Mouse (Mus musculus) neural tube, embryonic 10.5 days (tissue): ENCODE measurements around the gene Adra1b.

Source experiments
- DNase-seq: peaks from one replicate; pipeline ENCODE4 v3.0.0-alpha.2; 2017; ENCODE audit warnings: low spot score; ENCODE audit errors: extremely low spot score

Gene Adra1b

DNA sequence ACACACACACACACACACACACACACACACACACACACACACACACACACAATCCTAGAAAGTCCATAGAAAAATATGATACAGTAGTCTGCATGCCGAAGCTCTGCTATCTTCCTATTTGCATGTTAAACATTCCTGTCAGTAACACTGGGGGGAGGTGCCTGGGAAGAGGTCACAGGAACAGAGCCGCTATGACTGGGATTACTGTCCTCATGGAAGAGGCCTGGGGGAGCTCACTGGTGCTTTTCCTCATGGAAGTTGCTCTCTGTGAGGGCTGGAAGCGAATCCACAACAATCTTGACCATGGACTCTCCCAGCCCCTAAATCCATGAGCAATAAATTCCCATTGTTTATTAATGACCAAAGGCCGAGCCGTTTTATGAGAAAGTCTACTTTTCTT, 77.7 kb downstream of the Adra1b start:
- no peak for DNase-seq

DNA sequence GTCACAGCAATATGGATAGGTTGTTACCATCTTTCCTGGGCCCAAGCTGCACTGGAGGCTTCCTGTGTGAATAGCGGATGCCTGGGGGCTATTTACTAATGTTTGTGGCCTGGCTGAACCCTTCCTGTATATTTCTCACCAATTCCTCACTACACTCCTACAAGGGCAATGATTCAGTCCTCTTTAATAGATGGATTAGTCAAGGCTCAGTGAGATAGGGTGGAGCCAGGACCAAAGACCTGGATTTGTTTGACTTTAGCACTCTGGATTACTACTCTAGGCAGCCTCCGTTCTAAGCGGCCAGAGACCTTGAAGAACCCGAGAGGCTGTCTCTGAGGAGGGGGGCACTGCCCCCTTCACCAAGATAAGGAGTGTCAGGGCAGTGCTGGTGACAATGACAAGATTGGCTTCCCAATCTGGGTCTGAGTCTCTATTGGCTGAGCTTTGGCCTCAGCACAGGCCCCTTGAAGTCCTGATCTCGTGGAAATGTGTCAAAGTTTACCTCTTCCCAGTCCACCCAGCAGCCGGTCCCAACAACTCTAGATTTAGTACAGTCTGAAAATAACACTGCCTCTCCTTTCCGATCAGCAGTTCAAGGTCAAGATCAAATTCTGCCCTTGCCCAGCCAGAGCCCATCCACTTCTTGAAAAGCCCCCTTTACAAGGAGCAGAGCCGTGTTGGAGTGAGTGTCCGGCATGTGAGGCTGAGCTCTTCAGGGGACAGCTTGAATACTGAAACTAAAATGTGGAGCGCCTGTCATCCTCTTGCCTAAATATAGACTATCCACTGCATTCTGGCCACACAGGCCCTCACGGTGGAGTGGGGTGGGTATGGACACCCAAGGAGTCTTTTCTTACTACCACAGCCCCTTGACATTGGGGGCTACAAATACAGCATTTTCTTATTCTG, 80.2 kb downstream of the Adra1b start:
- DNase-seq: no peak

DNA sequence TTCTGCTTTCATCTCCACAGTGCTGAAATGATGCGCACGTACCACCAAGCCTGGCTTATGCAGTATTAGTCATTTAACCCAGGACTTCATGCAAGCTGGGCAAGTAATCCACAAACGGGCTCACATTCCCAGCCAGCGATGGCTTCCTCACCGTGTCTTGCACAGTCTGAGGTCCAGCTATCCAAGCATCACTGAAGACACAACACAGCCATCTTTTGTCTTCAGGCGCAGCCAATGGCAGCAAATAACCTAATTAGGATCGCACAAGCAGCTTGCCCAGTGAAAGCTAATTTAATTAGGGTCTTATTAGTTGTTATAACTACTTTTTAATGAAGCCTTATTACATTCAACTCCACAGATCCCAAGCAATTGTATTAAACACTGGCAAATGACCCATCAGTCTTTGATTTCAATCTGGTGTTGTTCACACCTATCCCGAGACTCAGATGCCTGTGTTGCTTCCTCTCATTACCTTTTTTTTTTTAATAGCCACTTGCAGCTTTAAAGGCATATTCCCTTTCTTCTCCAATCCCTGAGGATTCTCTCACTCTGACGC, 83.6 kb downstream of the Adra1b start:
- DNase-seq: no peak

DNA sequence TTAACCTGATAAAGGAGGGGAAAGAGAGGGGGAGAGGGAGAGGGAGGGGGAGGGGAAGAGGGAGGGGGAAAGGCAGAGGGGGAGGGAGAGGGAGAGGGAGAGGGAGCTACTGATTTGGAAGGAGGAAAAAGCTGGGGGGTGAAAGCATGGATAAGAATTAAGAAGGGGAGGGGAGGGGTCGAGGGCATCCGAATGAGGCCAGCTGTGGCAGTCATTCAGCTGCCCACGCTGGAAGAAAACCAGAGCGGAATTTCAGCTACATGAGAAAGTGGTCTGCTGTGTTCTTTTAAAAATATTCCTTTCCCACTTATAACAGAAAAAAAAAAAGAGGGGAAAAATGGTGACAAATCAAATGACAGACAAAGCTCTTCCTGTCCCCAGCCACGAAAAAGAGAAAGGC, 88.5 kb downstream of the Adra1b start:
- DNase-seq: no peak

DNA sequence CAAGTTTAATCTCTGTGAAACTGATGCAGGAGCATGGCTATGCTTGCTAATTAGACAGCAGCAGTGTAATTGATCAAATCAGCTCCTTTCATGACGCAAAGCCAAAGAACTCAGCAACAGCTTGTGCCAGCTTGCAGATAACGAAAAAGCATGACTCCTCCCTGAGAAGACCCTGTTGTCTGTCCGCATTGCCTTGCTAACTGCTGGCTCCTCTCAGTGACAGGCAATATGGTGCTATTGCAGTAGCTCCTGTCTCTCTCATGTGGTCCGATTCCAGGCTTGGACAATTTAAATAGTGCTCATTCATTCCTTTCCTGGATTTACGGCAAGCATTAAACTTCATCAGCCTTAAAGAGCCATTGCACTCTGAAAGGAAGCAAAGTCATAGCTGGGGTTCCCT, 93.3 kb downstream of the Adra1b start:
- no peak for DNase-seq

DNA sequence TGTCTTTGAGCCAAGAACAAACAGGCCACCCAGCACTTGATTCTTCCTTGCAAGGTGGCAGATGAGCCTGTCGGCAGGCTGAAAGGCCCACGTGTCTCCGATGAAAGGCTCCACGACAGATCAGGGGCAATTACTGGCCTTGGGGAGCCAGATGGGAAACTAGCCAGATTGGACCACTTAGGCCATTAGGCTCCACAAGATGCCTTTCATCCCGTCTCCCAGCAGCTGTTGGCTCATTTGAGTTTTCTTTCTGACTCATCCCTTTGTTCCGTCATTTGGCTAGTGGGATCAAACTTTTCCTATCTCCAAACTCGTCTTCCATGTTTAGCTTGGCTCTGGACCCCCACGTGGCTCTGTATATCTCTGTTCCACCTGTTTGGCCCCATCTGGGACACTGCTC, 105.0 kb downstream of the Adra1b start:
- no peak for DNase-seq

DNA sequence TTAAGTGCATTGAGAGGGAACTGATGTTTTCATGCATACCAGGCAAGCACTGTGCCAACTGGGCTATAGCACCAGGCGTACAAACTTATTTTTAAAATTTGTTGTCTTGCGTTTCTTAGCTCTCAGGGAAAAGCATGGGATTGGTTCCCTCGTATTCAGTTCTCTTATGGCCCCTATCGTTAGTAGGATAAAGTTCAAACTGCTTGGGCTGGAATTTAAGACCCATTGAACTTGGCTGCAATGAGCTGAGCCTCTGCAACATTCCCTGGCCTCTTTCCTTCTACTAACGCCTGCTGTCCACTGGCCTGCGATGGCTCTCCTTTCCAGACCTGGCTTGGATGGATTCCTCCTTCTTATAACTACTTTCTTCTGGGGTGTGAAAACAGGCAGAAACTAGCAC, 110.6 kb downstream of the Adra1b start:
- no peak for DNase-seq

DNA sequence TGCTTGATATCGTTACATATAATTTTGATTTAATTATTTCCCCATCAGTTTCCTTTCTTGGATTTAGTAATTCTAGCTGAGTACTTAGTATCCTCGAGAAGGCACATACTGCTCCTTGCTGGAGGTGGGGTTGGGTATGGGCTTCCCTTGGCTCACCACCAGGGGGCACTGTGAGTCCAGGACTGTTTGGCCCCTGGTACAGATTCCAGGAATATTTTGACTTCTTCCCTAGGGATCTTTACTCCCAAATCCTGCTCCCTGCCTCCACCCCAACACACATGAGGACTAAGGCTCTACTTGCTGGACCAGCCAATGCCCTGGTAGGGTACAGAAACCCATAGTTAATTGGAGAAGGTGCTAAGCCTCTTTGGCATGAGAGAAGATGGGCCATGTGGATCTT, 117.2 kb downstream of the Adra1b start:
- DNase-seq: peak; percentile 77

DNA sequence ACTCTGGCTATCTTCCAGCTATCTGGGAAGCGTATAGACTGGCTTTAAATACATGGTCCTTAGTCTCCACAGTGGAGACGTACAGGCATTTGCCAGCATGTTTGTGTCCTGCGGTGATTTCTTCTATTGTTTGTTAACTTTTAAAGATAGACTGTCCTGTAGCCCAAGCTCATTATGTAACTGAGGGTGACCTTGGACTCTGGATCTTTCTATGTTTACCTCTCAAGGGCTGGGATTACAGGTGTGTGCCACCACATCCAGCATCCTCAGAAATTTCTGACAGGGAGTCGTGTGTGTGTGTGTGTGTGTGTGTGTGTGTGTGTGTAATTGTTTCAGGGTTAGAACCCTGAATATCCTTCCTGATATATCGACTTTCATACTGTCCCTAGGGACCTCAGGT, 117.9 kb downstream of the Adra1b start:
- DNase-seq: no peak

DNA sequence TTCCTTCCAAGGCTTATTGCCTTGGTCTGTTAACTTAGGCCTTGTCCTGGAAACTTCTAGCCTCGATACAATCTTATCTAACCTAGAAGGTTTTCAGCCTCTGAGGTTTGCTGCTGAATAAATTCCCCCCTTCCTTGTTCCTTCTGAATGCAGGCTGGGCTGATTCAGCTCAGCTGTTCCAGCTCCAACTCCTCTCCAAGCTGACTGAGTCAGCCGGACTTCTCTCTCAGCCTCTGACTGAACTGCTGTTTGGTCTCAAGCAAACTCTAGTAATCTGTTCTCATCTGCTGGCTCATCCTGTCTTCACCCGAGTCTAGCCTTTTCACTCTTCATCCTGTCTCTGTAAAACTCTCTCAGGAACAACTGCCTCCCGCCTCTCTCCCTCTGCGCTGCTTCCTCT, 121.5 kb downstream of the Adra1b start:
- no peak for DNase-seq

DNA sequence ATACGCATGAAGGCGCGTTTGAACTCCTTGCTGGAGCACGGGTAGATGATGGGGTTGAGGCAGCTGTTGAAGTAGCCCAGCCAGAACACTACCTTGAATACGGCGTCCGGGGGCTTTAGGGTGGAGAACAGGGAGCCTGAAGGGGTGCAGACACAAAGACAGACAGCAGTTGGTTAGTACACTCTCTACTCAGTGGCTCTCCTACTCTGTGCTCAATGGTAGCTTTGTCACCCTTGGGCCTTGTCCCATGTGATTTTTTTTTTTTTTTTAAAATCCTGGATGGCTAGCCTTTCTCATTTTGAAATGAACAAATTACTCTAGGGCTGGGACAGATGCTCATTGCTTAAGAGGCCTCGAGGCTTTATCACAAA, 124.7 kb downstream of the Adra1b start:
- no peak for DNase-seq

DNA sequence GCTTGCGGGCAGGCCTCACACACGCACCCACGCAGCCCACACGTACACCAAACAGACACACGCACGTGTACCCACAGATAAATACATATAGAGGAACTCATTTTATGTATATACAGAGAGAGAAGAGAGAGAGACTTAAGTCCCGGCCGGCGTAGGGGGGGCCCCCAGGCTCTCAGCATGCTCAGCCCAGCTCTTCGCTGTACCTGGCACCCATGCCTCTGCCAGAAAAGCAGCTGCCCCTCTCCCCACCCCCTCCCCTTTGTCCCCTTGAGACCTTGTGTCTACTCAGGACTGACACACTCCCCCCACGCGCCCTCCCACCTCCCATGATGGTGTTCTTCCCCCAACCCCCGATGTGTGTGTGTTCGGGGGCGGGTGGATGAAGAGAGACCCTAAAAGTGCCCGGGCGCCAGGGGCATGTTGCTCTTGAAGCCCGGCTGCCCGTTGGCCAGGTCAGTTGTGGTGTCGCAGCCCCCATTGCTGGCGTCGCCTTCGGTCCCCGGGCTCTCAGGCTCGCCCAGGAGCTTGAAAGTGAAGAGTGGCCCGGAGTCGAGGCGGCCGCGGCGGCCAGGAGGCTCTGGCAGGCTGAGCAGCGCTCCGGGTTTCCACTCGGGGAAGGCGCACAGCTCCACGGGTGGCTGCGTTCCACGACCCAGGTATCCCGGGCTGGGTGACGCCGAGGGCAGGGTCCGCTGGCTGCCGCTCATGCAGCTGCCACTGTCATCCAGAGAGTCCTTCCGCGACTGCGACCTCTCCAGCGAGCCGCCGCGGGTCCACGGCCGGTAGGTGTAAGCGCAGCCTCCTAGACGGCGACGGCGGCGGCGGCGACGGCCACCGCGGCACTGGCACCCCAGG, 125.3 kb downstream of the Adra1b start:
- peak; percentile 67 for DNase-seq

DNA sequence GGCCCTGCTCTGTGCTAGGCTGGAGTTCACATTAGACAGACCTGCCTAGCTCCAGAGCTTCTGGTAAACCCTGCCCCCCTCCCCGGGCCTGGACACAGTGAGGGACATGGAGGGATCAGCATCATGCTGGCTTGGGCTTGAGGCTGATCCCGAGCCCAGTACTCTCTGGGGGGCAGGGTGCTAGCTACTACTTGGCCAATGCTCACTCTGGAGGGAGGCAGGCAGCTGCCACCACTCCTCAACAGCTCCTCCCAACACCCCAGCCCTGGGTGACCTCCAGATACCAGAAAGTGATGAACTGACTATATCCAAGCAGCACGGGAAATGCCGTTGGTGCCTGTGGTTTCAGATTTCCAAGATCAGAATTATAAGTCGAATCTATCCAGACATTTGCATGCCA, 127.3 kb downstream of the Adra1b start:
- no peak for DNase-seq

DNA sequence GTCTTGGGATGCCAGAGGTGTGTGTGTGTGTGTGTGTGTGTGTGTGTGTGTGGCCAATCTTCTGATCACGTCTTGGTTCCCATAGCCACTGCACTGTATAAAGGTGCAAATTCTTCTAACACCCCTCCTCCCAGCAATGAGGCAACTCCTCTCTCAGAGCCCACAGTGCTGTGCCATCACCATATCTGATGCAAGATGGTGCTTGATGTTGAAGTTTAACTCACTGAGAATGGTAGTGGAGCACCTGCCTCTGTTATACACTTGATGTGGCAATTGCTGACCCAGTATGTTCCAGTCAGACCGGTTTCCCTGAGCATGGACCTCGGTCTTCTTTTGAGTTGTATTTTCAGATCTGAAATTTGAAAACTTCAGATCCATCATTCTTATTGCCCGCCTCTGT, 130.9 kb downstream of the Adra1b start:
- DNase-seq: no peak

DNA sequence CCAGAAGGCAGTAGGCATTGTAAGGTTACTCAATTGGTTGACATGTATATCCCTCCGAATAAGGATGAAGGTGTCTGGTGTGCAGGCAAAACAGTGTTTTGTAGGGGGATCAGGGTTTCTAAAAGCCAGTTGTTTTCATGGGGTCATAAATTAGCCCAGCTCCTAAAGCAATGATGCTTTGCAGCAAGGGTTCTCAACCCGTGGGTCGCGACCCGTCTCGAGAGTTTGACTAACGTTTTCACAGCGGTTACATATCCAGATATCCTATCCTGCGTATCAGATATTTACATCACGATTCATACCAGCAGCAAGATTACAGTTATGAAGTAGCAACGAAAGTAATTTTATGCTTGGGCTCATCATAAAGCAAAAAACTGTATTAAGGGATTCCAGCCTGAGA, 133.3 kb downstream of the Adra1b start:
- DNase-seq: no peak

DNA sequence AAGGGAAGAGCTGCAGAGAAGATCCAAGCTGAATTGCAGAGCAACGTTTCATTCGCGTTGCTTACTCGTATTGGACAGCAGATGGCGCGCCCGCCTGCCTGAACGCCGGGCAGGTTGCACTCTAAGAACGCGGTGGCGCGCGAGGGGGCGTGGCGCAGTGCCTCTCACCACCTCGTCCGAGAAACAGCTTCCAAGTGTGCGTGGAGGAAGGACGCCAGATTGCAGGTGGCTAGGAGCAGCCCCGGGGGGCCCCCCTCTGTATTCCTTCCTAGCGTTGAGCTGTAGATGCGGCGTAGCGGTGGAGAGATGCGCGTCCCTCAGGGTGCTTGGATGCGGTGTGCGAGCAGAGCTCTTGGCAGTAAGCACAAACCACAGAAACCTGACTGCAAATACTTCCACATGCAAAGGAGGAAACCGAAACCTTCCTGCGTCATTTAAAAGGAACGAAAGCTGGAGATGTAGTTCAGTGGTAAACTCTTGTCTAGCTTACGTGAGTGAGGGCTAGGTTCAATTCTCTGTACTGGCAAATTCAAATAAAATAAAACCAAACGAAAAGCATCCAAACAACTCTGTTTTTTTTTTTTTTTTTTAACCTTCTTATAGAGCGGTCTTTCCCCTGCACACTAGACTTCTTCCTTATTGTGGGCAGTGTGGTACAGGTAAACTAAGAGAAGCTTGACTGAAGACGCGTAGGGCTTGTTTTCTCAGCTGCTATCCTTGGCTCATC, 133.9 kb downstream of the Adra1b start:
- peak; percentile 81 for DNase-seq

DNA sequence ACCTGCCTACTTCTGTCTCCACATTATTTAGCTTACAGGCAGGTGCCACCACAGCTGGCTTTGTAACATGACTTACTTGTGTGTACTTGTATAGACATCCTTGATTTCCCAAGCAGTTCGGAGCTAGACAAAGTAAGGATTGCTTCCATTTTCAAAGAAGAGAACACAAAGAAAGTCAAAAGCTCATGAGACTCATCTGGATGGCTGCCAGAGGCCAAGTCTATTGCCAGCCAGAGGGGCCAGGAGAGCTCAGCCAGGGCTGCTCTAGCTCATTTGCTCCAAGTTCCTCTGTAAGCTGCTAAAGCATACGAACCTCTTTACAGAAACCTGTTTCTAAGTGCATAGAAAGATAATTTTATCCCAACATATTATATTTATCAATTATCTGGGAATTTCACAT, 142.6 kb downstream of the Adra1b start:
- no peak for DNase-seq

DNA sequence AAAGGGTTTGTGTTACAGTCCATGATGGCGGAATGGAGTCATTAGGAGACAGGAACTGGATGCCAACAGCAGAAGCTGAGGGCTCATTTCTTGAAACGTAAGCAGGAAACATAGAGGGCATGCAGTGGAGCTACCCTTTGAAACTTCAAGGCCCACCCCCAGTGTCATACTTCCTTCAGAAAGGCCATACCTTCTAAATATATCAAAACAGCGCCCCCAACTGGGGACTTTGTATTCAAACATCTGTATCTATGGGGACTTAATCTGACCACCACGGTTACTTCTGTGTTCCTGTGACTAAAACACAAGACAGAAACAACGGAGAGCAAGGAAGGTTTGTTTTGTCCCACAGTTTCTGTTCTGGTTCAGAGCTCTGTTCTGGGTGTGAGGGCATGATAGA, 145.6 kb downstream of the Adra1b start:
- no peak for DNase-seq

DNA sequence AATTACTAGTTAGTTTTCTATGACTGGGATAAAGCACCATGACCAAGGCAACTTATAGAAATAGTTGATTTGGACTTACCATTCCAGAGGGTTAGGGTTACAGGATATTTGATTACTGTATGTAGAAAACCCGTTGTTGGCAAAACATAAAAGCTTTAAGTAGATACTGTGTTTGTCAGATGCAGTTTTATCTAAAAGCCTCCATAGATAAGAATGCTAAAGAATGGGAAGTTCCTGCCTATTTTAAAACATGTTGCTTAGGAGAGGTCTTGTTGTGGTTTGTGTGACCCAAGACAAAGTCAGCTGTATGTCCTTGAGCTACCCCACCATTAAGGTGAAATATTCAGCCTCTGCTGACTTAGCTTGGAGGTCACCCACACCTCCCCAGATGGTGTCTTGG, 146.4 kb downstream of the Adra1b start:
- no peak for DNase-seq

DNA sequence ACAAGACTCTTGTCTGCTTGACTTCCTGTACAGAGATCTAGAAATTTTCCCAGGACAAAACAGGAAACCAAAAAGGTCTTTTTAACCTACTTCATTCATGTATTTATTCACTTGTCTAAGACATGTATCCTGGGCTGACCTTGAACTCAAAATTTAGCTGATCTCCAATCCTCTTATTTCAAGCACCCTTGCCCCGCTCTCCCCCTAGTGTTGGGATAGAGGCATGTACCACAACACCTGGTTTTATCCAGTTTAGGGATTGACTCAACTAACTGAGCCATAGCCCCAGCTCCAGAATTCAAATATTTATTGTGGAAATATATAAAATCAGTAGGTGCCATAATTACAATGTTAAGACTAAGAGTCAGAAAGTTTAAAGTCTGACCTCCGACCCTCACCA, 149.5 kb downstream of the Adra1b start:
- no peak for DNase-seq
